Mouse (Mus musculus): ENCODE measurements around the gene Fam161a. TPM values are rescaled to one million over a fixed set of nuclear protein-coding genes. Genes with fewer than 3 reads are reported as not detected.
"Not testable (repeated sequence)": the region's sequence is repeated elsewhere in the genome, so short reads cannot be mapped to it uniquely, and the experiment has no call there.

Fam161a gene
- polyA plus RNA-seq, 1 experiment = 3.2 TPM

- no peaks in the 10 kb centered on the region for H3K9me3 ChIP-seq (replicated peaks; ENCODE audit: control insufficient read depth, insufficient read depth, low read length, poor library complexity, severe bottlenecking)
- H3K27me3 ChIP-seq (ENCODE audit: control insufficient read depth, insufficient read depth, low read length, poor library complexity, severe bottlenecking) = no peaks in the 10 kb centered on the region
- H3K9ac ChIP-seq (ENCODE audit: low read depth, poor library complexity, severe bottlenecking) = peak overlapping the region; percentile 28
- TF ChIP-seq EP300 (IDR thresholded peaks at IDR 0.05; ENCODE audit: insufficient read depth, low read depth, low read length) (peak; percentile 51; the same call in 1 of the 2 replicates), CTCF (IDR thresholded peaks at IDR 0.05; ENCODE audit: low read depth, low read length) (no peak), POLR2A (IDR thresholded peaks at IDR 0.05; ENCODE audit: insufficient read depth, low read length) (peak; percentile 94)
- H3K36me3 ChIP-seq (ENCODE audit: control insufficient read depth, insufficient read depth, low read length, poor library complexity, severe bottlenecking) = no peaks in the 10 kb centered on the region
- no peaks in the 10 kb centered on the region for H3K4me1 ChIP-seq (ENCODE audit: control insufficient read depth, insufficient read depth, low read length)
- H3K4me3 ChIP-seq (ENCODE audit: low read depth, low read length) = peak overlapping the region; percentile 60
- H3K27ac ChIP-seq (ENCODE audit: insufficient read depth, low read length) = peak overlapping the region; percentile 5; the same call in 1 of the 2 replicates
Observed at GRCm38 (mm10) chr11:23067395-23068136, 60.2 kb downstream of the Fam161a start.

- TF ChIP-seq CTCF (IDR thresholded peaks at IDR 0.05; ENCODE audit: low read depth, low read length) (no peak), EP300 (IDR thresholded peaks at IDR 0.05; ENCODE audit: insufficient read depth, low read depth, low read length) (no peak), POLR2A (IDR thresholded peaks at IDR 0.05; ENCODE audit: insufficient read depth, low read length) (no peak)
- Histone ChIP-seq H3K4me1 (ENCODE audit: control insufficient read depth, insufficient read depth, low read length) (no peaks in the 10 kb centered on the region), H3K36me3 (ENCODE audit: control insufficient read depth, insufficient read depth, low read length, poor library complexity, severe bottlenecking) (no peaks in the 10 kb centered on the region), H3K27me3 (ENCODE audit: control insufficient read depth, insufficient read depth, low read length, poor library complexity, severe bottlenecking) (no peaks in the 10 kb centered on the region), H3K9ac (ENCODE audit: low read depth, poor library complexity, severe bottlenecking) (peak overlapping the region; percentile 28), H3K9me3 (replicated peaks; ENCODE audit: control insufficient read depth, insufficient read depth, low read length, poor library complexity, severe bottlenecking) (no peaks in the 10 kb centered on the region), H3K27ac (ENCODE audit: insufficient read depth, low read length) (peak overlapping the region; percentile 5; the same call in 1 of the 2 replicates), H3K4me3 (ENCODE audit: low read depth, low read length) (peak overlapping the region; percentile 60)
Observed at GRCm38 (mm10) chr11:23068201-23068600, 60.9 kb downstream of the Fam161a start.

GRCm38 (mm10) chr11:23068986-23069385, 61.7 kb downstream of the Fam161a start:
- H3K27me3 ChIP-seq (ENCODE audit: control insufficient read depth, insufficient read depth, low read length, poor library complexity, severe bottlenecking); H3K27ac ChIP-seq (ENCODE audit: insufficient read depth, low read length); H3K4me1 ChIP-seq (ENCODE audit: control insufficient read depth, insufficient read depth, low read length); H3K9me3 ChIP-seq (replicated peaks; ENCODE audit: control insufficient read depth, insufficient read depth, low read length, poor library complexity, severe bottlenecking); H3K9ac ChIP-seq (ENCODE audit: low read depth, poor library complexity, severe bottlenecking); H3K4me3 ChIP-seq (ENCODE audit: low read depth, low read length); H3K36me3 ChIP-seq (ENCODE audit: control insufficient read depth, insufficient read depth, low read length, poor library complexity, severe bottlenecking): not testable (repeated sequence)

- H3K27me3 ChIP-seq (ENCODE audit: control insufficient read depth, insufficient read depth, low read length, poor library complexity, severe bottlenecking) = no peaks in the 10 kb centered on the region
- TF ChIP-seq POLR2A (IDR thresholded peaks at IDR 0.05; ENCODE audit: insufficient read depth, low read length) = no peak
- no peak for TF ChIP-seq CTCF (IDR thresholded peaks at IDR 0.05; ENCODE audit: low read depth, low read length)
- no peak for TF ChIP-seq EP300 (IDR thresholded peaks at IDR 0.05; ENCODE audit: insufficient read depth, low read depth, low read length)
- no peak overlapping the region for H3K27ac ChIP-seq (ENCODE audit: insufficient read depth, low read length)
- no peaks in the 10 kb centered on the region for H3K36me3 ChIP-seq (ENCODE audit: control insufficient read depth, insufficient read depth, low read length, poor library complexity, severe bottlenecking)
- H3K4me1 ChIP-seq (ENCODE audit: control insufficient read depth, insufficient read depth, low read length) = peaks cover 2% of the 10 kb centered on the region
- H3K9ac ChIP-seq (ENCODE audit: low read depth, poor library complexity, severe bottlenecking) = no peak overlapping the region
- no peak overlapping the region for H3K4me3 ChIP-seq (ENCODE audit: low read depth, low read length)
- H3K9me3 ChIP-seq (replicated peaks; ENCODE audit: control insufficient read depth, insufficient read depth, low read length, poor library complexity, severe bottlenecking) = no peaks in the 10 kb centered on the region
Observed at GRCm38 (mm10) chr11:23074841-23075240, 67.5 kb downstream of the Fam161a start.

- Histone ChIP-seq H3K4me3 (ENCODE audit: low read depth, low read length) (no peak overlapping the region), H3K27ac (ENCODE audit: insufficient read depth, low read length) (no peak overlapping the region), H3K9me3 (replicated peaks; ENCODE audit: control insufficient read depth, insufficient read depth, low read length, poor library complexity, severe bottlenecking) (no peaks in the 10 kb centered on the region), H3K36me3 (ENCODE audit: control insufficient read depth, insufficient read depth, low read length, poor library complexity, severe bottlenecking) (no peaks in the 10 kb centered on the region), H3K9ac (ENCODE audit: low read depth, poor library complexity, severe bottlenecking) (no peak overlapping the region), H3K27me3 (ENCODE audit: control insufficient read depth, insufficient read depth, low read length, poor library complexity, severe bottlenecking) (no peaks in the 10 kb centered on the region), H3K4me1 (ENCODE audit: control insufficient read depth, insufficient read depth, low read length) (peaks cover 2% of the 10 kb centered on the region)
- TF ChIP-seq POLR2A (IDR thresholded peaks at IDR 0.05; ENCODE audit: insufficient read depth, low read length) (no peak), CTCF (IDR thresholded peaks at IDR 0.05; ENCODE audit: low read depth, low read length) (no peak), EP300 (IDR thresholded peaks at IDR 0.05; ENCODE audit: insufficient read depth, low read depth, low read length) (no peak)
Observed at GRCm38 (mm10) chr11:23078541-23078940, 71.2 kb downstream of the Fam161a start.

Other genes starting within 250 kb of the Fam161a start
- gene B3gnt2, start 146.6 kb upstream of the Fam161a start, polyA plus RNA-seq (2011; ENCODE audit: insufficient read depth, insufficient read length, low read depth, missing spikeins) = 3.5 and 16.7 TPM in 2 replicates
- gene Zrsr1, start 35.5 kb upstream of the Fam161a start, polyA plus RNA-seq (2011; ENCODE audit: insufficient read depth, insufficient read length, low read depth, missing spikeins) = 19.6 and 21.1 TPM in 2 replicates
- gene Gm28048, start 25.4 kb upstream of the Fam161a start, polyA plus RNA-seq (2011; ENCODE audit: insufficient read depth, insufficient read length, low read depth, missing spikeins) = 23.3 and 33.6 TPM in 2 replicates
- gene Commd1, start 25.1 kb upstream of the Fam161a start, polyA plus RNA-seq (2011; ENCODE audit: insufficient read depth, insufficient read length, low read depth, missing spikeins) = 104 and 120 TPM in 2 replicates
- gene Cct4, start 17.0 kb upstream of the Fam161a start, polyA plus RNA-seq (2011; ENCODE audit: insufficient read depth, insufficient read length, low read depth, missing spikeins) = 618 and 646 TPM in 2 replicates
- gene Xpo1, start 248.5 kb downstream of the Fam161a start, polyA plus RNA-seq (2011; ENCODE audit: insufficient read depth, insufficient read length, low read depth, missing spikeins) = 442 and 451 TPM in 2 replicates